Mouse (Mus musculus): ENCODE results near the gene Ifi27l2a. TPM values are rescaled to one million over a fixed set of nuclear protein-coding genes. Genes with fewer than 3 reads are reported as not detected.

Gene Ifi27l2a
- 213 and 463 TPM in 2 replicates for polyA plus RNA-seq (2015; fragmentation: Nextera tagmentation; extraction: Ambion mirVana)

DNA sequence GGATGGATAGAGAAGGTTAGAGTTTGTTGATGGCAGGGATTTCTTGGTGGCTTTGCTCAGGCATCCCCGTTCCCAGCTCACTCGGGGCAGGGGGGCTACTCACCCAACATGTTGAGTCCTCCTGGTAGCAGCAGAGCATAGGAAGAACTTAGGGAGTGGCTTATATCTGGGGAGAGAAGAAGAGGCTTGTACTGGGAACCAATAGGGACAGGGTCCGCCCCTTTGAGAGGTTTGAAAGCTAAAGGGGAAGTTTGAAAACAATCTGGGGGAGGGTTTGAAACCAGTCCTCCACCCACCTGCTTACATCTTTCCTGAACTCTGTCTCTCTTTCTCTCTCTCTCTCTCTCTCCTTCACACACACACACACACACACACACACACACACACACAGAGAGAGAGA is at the start of gene Ifi27l2a:
Ifi27l2a (minus strand) TSS at position 157 of the 400 bp plus-strand sequence.

DNA sequence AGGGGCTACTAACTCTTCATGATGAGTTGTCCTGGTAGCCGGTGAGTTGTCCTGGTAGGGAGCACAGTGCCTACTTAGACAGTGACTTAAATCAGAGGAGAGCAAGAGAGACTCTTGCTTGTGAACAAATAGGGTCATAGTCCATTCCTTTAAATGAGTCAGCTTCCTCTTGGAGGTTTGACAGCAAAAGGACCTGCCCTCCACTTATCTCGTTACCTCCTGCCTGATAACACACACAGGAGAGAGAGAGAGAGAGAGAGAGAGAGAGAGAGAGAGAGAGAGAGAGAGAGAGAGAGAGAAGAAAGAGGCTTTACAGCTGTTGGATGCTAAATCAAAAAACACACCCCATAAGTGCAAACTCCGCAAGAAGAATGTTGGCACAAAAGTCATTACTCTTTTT is 13.7 kb upstream of the Ifi27l2a start, which contains the start of gene Ifi27l2b:
Ifi27l2b (minus strand) TSS at position 84 of the 400 bp plus-strand sequence.

DNA sequence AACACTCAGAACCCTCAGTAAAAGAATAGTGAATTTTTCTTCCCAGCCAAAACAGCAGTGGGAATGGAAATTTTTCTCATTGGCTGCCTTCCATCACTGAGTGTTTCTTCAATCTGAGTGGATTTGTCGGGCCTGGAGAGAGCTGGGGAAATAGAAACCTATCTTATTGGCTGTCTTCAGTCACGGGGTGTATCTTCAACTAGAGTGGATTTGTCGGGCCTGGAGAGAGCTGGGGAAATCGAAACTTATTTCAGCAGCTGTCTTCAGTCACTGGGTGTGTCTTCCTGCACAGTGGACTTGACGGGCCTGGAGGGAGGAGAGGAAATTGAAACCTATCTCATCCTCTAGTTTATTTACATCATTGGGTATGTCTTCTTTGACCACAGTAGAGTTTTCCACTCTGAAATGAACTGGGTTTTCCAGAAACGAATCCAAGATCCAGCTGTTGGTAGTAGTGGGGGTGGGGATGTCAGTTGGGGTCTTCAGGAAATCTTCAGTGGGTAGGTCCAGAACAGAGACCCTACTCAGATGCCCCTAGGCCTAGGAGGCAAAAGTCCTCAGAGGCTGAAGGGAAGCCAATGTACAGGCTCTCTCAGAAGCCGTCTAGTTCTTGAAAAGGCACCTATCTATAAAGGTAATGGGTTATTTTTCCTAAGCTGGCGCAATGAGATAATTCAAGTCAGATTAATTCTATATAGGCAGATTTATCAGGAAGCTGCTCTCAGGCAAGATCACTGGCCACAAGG is 9.3 kb downstream of the Ifi27l2a start, which contains the start of gene Ifi27:
Ifi27 (plus strand) TSS at position 226 of the 746 bp plus-strand sequence.

DNA sequence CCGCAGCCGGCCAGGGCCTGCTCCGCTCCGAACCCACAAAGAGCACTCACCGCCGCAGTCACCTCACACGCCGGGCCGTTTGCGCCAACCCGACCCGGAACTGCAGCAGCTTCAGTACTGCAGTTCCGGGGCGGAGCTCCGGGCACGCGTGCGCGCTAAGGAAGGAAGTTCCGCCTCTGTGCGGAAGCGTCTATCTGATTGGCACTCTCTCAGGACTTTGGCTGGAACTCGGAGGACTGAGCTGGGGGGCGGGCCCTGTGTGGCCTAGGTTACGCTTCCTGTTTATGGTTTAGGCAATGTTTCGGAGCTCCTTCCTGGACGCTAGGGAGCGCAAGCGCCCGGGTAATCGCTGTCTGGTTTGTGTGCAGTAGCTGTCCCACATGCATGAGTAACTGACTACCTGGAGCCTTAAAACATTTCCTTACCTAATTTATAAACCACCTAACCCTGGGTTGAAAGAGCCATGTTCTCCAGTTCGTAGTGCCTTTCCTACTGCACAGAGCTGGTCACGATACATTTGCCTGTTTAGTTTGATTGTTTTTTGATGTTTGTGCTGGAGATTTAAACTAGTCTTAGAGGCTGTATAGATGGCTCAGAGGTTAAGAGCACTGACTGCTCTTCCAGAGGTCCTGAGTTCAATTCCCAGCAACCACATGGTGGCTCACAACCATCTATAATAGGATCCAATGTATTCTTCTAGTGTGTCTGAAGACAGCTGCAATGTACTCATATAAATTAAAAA is 17.6 kb downstream of the Ifi27l2a start, which contains the start of gene Ddx24:
Ddx24 (minus strand) TSS at position 102 of the 742 bp plus-strand sequence.

DNA sequence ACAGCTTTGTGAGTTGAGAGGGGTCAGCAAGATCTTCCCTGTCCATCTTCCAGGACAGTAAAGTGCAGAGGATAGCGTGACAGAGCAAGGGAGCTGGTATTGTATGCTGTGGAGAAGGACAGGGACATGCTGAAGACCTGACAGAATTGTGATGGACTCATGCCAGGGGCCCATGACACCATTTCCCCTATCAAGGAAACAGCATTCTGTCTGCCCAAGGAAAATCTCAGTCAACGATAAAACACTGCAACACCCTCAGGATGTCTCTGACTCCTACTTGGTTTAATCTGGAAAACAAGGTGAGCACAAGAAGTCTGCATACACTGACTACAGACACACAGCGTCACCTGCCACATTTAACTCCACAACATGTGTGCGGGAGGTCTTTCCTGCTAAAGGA is 35.8 kb downstream of the Ifi27l2a start, which contains the start of gene 9330161L09Rik:
9330161L09Rik (minus strand) TSS at position 101 of the 400 bp plus-strand sequence.

Other genes starting within 250 kb of the Ifi27l2a start
- 4.0 and 8.4 TPM in 2 replicates for gene Prima1, start 201.5 kb downstream of the Ifi27l2a start, polyA plus RNA-seq (2015; fragmentation: Nextera tagmentation; extraction: Ambion mirVana)
- gene Fam181a, start 132.7 kb downstream of the Ifi27l2a start, polyA plus RNA-seq (2015; fragmentation: Nextera tagmentation; extraction: Ambion mirVana) = 0.12 and 0.30 TPM in 2 replicates
- 0.60 and 1.5 TPM in 2 replicates for gene Asb2, start 87.7 kb downstream of the Ifi27l2a start, polyA plus RNA-seq (2015; fragmentation: Nextera tagmentation; extraction: Ambion mirVana)
- 4.8 and 5.4 TPM in 2 replicates for gene Otub2, start 55.0 kb downstream of the Ifi27l2a start, polyA plus RNA-seq (2015; fragmentation: Nextera tagmentation; extraction: Ambion mirVana)
- 0.14 and 0.20 TPM in 2 replicates for gene 9330161L09Rik, start 35.9 kb downstream of the Ifi27l2a start, polyA plus RNA-seq (2015; fragmentation: Nextera tagmentation; extraction: Ambion mirVana)
- gene Ddx24, start 17.9 kb downstream of the Ifi27l2a start, polyA plus RNA-seq (2015; fragmentation: Nextera tagmentation; extraction: Ambion mirVana) = 80.4 and 108 TPM in 2 replicates
- 467 and 633 TPM in 2 replicates for gene Ifi27, start 9.5 kb downstream of the Ifi27l2a start, polyA plus RNA-seq (2015; fragmentation: Nextera tagmentation; extraction: Ambion mirVana)
- 0.25 and 1.2 TPM in 2 replicates for gene Ifi27l2b, start 13.5 kb upstream of the Ifi27l2a start, polyA plus RNA-seq (2015; fragmentation: Nextera tagmentation; extraction: Ambion mirVana)
- 1.2 and 1.5 TPM in 2 replicates for gene Ppp4r4, start 88.6 kb upstream of the Ifi27l2a start, polyA plus RNA-seq (2015; fragmentation: Nextera tagmentation; extraction: Ambion mirVana)
- gene Serpina10, start 187.8 kb upstream of the Ifi27l2a start, polyA plus RNA-seq (2015; fragmentation: Nextera tagmentation; extraction: Ambion mirVana) = 1.3 and 1.5 TPM in 2 replicates
- 0.65 and 0.69 TPM in 2 replicates for gene Serpina6, start 213.5 kb upstream of the Ifi27l2a start, polyA plus RNA-seq (2015; fragmentation: Nextera tagmentation; extraction: Ambion mirVana)
- gene Serpina16, start 232.5 kb upstream of the Ifi27l2a start, polyA plus RNA-seq (2015; fragmentation: Nextera tagmentation; extraction: Ambion mirVana) = 0.08 TPM in 1 of 2 replicates, not detected in the other

Data from adrenal gland, postnatal 0 days (tissue).